Mouse (Mus musculus) left cerebral cortex, adult 2 months (tissue): ENCODE data around the gene Espnl. TPM values are rescaled to one million over a fixed set of nuclear protein-coding genes. Genes with fewer than 3 reads are reported as not detected.
A peak's percentile ranks its signal among the peaks of the same experiment; 100 is the strongest.

Source experiments
- DNase-seq, 2 experiments: peaks; one replicate each; pipeline ENCODE4 v3.0.0; 2021 to 2022; ENCODE audit warnings: low spot score in 2 of 2, mixed read lengths in 1 of 2; ENCODE audit errors: extremely low spot score in 1 of 2
- H3K27ac ChIP-seq: fragments of 200-600 bp; 2 replicates; pipeline ENCODE4 v1.8.1; 2022
- H3K4me3 ChIP-seq: fragments of 200-600 bp; 2 replicates; pipeline ENCODE4 v1.8.1; 2022
- CTCF ChIP-seq: fragments of 200-600 bp; IDR thresholded peaks from 2 replicates; pipeline ENCODE4 v1.8.1; 2022; ENCODE audit warnings: antibody characterized with exemption, mild to moderate bottlenecking, moderate library complexity
- intact Hi-C: fragments of 180-260 bp; cut with DNase I; formaldehyde crosslinking; loops from one replicate; pipeline ENCODE4 v1.15.1; 2025
- total RNA-seq, 2 experiments: library from RNA; stranded (reverse); gene quantifications; 2 replicates each; pipeline ENCODE4 v1.2.3; 2021

Espnl gene
- total RNA-seq, 2 experiments from 2014 or later: 0.25 to 0.30 TPM

DNA sequence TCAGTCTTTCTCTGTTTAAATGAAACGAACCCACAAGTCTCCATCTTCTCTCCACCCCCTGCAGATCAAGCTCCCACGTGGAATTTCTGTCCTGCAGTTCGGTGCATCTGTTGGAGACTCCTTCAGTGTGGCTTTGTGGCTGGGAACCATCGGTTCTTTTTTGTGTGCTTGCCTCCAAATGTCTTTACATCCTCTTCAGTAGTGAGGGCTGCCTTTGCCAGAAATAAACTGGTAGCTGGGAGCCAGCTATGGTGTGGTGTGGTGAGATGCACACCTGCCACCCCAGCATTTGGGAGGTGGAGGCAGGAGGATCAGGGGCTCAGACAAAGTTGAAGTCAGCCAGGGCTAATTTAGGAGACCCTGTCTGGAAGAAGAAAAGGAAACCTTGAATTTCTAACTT, 10.2 kb downstream of the Espnl start:
- intact Hi-C loops: no loop called here
- Histone ChIP-seq H3K27ac (no peak overlapping the region), H3K4me3 (no peak overlapping the region)
- DNase-seq: peak in 1 of 2 experiments; percentile 32
- no peak for TF ChIP-seq CTCF

DNA sequence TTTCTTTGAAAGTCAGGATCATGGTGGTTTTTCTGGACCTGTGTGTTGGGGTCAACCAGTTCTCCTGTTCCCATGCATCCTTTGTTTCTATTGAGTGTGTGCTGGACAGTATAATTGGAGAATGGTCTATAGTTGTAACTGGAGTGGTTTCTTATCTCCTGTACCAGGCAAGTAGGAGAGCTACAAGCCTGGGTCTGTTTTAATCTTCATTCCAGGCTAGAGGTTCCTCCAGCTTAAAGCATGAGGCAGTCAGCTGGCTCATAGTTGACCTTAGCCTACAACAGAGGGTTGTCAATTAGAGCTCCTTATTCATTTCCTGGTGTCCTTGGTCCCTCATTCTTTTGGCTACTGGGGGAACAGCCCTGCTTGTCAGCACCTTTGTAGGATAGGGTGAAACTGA, 11.7 kb downstream of the Espnl start:
- Histone ChIP-seq H3K27ac (no peak overlapping the region), H3K4me3 (no peak overlapping the region)
- intact Hi-C loops: no loop called here
- DNase-seq: no peak
- TF ChIP-seq CTCF: no peak

DNA sequence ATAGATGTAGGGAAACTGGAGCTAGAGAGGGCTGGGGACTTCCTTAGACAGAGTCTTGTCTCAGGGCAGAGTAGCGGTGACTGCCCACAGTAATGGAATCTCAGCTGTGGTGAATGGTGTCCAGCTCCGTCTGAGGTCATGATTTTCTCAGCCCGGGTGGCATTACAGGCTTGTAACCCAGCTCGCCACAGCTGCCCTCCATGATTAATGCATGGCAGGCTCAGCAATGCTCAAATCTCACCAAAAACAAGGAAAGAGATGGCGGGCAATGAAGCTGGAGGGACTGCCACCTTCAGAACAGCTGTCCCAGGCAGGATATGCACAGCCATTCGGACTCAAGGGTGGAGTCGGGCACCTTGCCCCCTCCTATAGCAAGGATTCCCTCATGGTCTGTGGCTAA, 15.5 kb downstream of the Espnl start:
- intact Hi-C loops: no loop called here
- no peak overlapping the region for H3K4me3 ChIP-seq
- no peak for TF ChIP-seq CTCF
- H3K27ac ChIP-seq: no peak overlapping the region
- DNase-seq: no peak

DNA sequence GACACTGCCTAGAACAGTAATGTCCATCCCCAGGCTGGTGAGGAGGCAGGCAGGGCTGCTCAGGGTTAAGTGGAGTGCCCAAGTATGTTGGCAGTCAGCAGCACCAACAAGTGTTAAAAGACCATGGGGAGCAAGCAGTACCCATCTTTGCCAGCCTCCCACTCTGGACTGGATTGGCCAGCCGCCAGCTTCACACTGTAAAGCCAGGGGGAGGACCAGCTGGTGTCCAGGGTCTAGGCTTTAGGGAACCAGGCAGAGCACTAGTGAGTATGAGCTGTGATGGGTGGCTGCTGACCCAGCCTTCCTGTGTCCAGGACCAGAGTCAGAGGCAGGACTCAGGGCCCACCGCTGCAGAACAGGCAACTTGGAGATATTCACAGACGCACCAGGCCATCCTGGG, 22.1 kb downstream of the Espnl start:
- Histone ChIP-seq H3K27ac (no peak overlapping the region), H3K4me3 (no peak overlapping the region)
- DNase-seq: no peak
- TF ChIP-seq CTCF: no peak
- intact Hi-C loops: loop anchor here (10.0 kb wide), 1 partner anchor 419 kb away; no protein-coding TSS in a partner anchor

DNA sequence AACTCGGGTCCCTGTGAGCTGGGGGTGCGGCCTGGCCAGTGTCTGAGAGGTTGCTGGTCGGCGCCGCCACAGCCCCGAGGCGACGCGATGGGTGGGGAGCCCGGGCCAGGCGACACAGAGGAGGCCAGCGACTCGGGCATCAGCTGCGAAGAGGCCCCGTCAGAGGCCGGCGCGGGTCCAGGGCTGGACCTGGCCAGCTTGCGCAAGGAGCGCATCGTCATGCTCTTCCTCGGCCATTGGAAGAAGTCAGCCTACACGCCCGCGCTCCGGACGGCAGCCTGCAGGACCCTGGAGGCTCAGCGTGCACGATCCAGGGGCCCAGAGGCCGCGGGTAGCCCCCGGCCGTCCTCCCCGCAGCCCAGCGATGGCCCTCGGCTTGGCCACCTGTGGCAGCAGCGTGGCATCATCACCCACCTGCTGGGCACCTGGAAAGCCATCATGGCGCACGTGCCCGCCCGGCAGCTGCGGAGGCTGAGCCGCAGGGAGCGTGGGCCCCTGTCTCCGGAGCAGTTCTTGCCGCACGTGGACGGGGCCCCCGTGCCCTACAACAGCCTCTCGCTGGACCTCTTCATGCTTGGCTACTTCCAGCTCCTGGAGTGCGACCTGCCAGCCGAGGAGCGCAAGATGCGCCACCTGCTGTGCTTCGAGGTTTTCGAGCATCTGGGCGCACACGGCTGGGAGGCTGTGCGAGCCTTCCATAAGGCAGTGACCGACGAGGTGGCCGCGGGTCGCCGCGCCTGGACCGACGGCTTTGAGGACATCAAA, 23.2 kb downstream of the Espnl start:
- Histone ChIP-seq H3K27ac (no peak overlapping the region), H3K4me3 (peak overlapping the region; percentile 31)
- intact Hi-C loops: loop anchor here (10.0 kb wide), 1 partner anchor 420 kb away; no protein-coding TSS in a partner anchor
- peak in 1 of 2 experiments; percentile 26 for DNase-seq
- peak; percentile 11 for TF ChIP-seq CTCF

DNA sequence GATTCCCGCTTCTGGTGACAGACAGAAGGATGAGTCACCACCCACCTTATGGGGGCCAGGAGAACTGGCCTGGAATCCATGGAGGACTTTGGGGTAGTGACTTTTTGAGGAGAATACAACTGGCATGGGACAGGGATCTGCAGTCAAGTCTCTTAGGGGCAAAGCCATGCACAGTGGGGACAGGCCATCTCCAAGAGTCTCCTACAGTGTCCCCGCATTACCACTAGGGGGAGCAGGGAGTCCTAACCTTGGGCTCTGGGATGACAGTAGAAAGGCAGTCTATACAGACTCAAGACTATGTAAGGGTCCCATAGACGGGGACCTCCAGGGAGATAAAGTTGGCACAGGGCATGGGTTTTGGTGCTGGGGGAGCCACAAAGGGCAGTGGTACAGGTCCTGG, 25.0 kb downstream of the Espnl start:
- TF ChIP-seq CTCF: peak; percentile 92
- intact Hi-C loops: loop anchor here (1.0 to 10.0 kb wide), 2 partner anchors 33 to 422 kb away; no protein-coding TSS in a partner anchor
- no peak overlapping the region for H3K27ac ChIP-seq
- peak; percentile 41 to 59 for DNase-seq
- no peak overlapping the region for H3K4me3 ChIP-seq

DNA sequence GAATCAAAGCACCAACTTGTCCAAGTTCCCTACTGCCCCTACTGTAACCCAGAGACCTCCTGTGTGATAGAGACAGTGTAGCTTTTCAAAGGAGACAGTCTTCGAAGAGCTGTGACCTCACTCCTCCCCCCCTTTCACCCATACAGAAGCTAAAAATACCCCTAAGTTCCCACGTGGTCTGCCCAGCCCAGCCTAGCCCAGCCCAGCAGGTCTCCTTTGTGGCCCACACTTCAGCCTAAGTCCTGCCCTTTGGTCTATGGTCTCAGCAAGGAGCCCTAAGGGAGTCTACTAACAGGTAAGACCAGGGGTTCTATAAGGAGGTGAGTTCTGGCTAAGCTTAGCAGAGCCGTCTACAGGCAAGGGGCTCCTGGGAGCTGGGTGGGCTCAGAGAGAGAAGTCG, 29.0 kb downstream of the Espnl start, which contains the start of gene Klhl30:
Klhl30 (plus strand) TSS at position 176 of the 400 bp plus-strand sequence.
- no peak for DNase-seq
- no peak for TF ChIP-seq CTCF
- intact Hi-C loops: no loop called here
- Histone ChIP-seq H3K27ac (no peak within 1 kb of the TSS), H3K4me3 (no peak within 1 kb of the TSS)

DNA sequence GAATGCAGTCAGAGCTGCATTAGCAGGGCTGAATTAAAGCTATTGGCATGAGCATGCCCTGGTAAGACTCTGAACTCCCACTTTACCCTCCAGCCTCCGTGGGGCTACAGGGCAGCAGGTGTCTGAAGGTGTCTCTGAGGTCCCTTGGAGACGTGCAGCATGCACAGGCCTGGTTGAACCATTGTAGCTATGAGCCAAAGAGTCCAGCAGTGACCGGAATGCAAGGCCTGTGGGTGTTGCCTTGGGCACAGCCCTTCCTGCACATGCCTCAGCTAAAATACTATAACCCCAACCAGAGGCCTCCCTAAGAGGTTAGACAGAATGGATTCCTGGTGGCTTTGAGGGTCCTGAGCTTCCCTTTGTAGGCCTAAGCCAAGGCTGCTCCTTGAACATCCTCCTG, 29.4 kb downstream of the Espnl start:
- Histone ChIP-seq H3K27ac (no peak overlapping the region), H3K4me3 (no peak overlapping the region)
- TF ChIP-seq CTCF: no peak
- no peak for DNase-seq
- intact Hi-C loops: no loop called here

DNA sequence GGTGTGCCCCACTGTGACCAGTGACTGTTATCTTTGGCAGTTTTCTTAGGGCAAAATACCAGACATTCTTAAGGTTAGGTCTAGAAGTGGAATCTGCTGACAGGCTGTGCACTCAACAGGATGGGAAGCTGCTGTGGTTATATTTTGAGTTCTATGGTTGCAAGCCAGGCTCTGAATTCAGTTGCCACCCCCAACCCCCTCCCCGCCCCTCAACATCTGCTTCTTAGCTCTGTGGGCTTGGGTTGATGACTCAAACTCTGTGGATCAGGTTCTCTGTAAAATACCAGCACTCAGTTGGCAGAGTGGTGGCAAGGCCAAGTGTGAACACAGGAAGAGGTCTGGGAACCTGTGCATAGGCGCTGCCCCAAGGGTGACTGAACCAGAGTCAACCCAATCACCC, 30.4 kb downstream of the Espnl start:
- intact Hi-C loops: no loop called here
- DNase-seq: no peak
- no peak overlapping the region for H3K4me3 ChIP-seq
- H3K27ac ChIP-seq: no peak overlapping the region
- TF ChIP-seq CTCF: no peak

DNA sequence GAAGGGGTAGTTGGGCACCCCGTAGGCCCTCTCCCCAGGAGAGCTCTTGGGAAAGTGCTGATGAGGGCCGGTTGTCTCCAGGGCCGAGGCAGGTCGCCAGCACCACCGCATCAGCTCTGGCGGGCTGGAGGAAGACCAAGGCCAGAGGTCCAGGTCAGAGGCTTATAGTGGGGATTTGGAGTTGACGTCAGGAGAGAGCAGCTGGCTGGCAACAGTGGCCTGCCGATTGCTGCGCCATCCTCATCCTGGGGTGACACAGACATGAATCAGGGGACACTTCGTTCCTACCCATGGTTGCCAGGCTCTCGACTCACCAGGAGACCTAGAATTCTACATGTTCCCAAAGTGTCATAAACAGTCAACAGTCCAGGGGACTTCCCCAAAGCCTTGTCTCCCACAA, 34.2 kb downstream of the Espnl start:
- no peak for TF ChIP-seq CTCF
- intact Hi-C loops: no loop called here
- Histone ChIP-seq H3K4me3 (no peak overlapping the region), H3K27ac (no peak overlapping the region)
- DNase-seq: no peak

DNA sequence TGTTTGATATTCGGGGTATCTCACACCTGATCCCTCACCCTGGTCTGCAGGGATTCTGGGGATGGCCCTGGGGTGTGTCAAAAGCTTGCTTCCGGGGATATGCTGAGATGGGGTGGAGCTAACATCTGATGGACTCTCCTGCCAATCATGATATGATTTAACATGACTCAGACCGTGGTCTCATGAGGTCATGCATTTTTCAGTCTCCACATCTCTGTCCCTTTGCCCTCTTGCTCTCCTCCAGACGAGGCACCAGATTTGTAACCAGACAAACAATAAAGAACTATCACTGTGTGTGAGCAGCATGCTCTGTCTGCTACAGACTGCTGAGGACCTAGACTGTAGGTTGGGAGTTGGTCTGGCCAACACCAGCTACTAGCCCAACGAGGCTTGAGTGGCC, 40.2 kb downstream of the Espnl start:
- Histone ChIP-seq H3K4me3 (no peak overlapping the region), H3K27ac (no peak overlapping the region)
- DNase-seq: no peak
- intact Hi-C loops: no loop called here
- no peak for TF ChIP-seq CTCF

DNA sequence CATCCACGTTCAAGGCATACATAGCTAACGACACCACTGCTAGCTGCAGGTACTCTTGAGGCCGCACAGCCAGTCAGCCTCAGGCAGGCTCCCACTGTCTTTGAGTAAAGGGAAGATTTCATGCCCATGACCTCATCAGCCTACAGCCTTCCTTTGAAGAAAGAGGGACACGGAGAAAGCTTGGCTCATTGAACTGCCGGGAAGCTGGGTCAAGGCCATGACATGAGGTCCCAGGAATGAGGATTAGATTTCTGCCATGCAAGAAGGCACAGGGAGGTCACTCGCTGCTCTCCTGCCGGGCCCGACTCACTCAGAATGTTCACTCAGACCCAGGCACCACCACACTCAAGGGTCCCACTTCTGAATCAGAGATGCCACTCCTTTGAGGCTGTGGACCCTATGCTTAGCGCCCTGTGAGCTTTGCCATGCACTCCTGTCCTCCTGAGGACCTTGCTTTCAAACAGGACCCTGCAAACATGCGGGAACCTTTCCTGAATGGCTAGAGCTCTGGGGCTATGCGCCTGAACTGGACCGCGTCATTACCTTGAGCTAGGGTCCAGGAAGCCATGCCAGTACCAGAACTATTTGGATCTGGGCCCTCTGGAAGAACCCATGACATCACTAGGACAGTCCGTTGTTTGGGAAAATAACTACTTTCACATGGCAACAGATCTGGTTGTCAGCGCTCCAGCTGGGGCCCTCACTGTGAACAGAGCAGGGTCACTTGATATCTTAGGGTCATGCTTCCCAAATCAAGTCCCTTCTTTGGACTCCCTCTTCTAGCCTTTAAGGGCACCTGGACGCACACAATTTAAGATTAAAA, 43.2 kb downstream of the Espnl start:
- Histone ChIP-seq H3K4me3 (no peak overlapping the region), H3K27ac (no peak overlapping the region)
- no peak for DNase-seq
- no peak for TF ChIP-seq CTCF
- intact Hi-C loops: no loop called here
